Mouse (Mus musculus): ENCODE results near the gene Tns1.

GRCm38 (mm10) chr1:73920701-73921100 is 203.5 kb downstream of the Tns1 start:
- TF ChIP-seq MAX (IDR thresholded peaks at IDR 0.05) (no peak), CTCF (IDR thresholded peaks at IDR 0.05; ENCODE audit: control insufficient read depth, insufficient read depth, insufficient read length) (no peak), MYOG (IDR thresholded peaks at IDR 0.05; ENCODE audit: control insufficient read depth, extremely low read depth, insufficient read length) (no peak), CEBPB (IDR thresholded peaks at IDR 0.05; ENCODE audit: low read depth) (no peak)

All from C2C12 (cell line).